Mouse (Mus musculus): ENCODE data around the gene Ppp3ca. TPM values are rescaled to one million over a fixed set of nuclear protein-coding genes. Genes with fewer than 3 reads are reported as not detected.

The Ppp3ca gene
- total RNA-seq, 2 experiments from 2014 or later, result 316 to 328 TPM

- no peak for DNase-seq
- intact Hi-C loops (cut with DNase I), result no loop called here
Measured at GRCm38 (mm10) chr3:136842384-136842783, 172.5 kb downstream of the Ppp3ca start.

GRCm38 (mm10) chr3:136843811-136844491 is 174.0 kb downstream of the Ppp3ca start:
- no peak for DNase-seq
- intact Hi-C loops (cut with DNase I), result no loop called here

- intact Hi-C loops (cut with DNase I), result no loop called here
- no peak for DNase-seq
Measured at GRCm38 (mm10) chr3:136849035-136849434, 179.1 kb downstream of the Ppp3ca start.

GRCm38 (mm10) chr3:136852921-136853320 is 183.0 kb downstream of the Ppp3ca start:
- intact Hi-C loops (cut with DNase I), result no loop called here
- no peak for DNase-seq

- intact Hi-C loops (cut with DNase I), result no loop called here
Measured at GRCm38 (mm10) chr3:136853596-136853995, 183.7 kb downstream of the Ppp3ca start.

GRCm38 (mm10) chr3:136855996-136856395 is 186.1 kb downstream of the Ppp3ca start:
- no peak for DNase-seq
- intact Hi-C loops (cut with DNase I), result no loop called here

More at GRCm38 (mm10) chr3:136853596-136853995, 183.7 kb downstream of the Ppp3ca start:
- no peak for DNase-seq

- intact Hi-C loops (cut with DNase I), result no loop called here
- DNase-seq, result no peak
Measured at GRCm38 (mm10) chr3:136862051-136862837, 192.3 kb downstream of the Ppp3ca start.

GRCm38 (mm10) chr3:136863127-136863526 is 193.2 kb downstream of the Ppp3ca start:
- no peak for DNase-seq
- intact Hi-C loops (cut with DNase I), result no loop called here

GRCm38 (mm10) chr3:136864306-136864705 is 194.4 kb downstream of the Ppp3ca start:
- DNase-seq, result no peak
- intact Hi-C loops (cut with DNase I), result no loop called here

GRCm38 (mm10) chr3:136865176-136865859 is 195.4 kb downstream of the Ppp3ca start:
- intact Hi-C loops (cut with DNase I), result no loop called here
- DNase-seq, result no peak

GRCm38 (mm10) chr3:136866095-136866494 is 196.2 kb downstream of the Ppp3ca start:
- intact Hi-C loops (cut with DNase I), result no loop called here
- no peak for DNase-seq

GRCm38 (mm10) chr3:136866571-136866970 is 196.6 kb downstream of the Ppp3ca start:
- intact Hi-C loops (cut with DNase I), result no loop called here
- DNase-seq, result no peak

- DNase-seq, result no peak
- intact Hi-C loops (cut with DNase I), result no loop called here
Measured at GRCm38 (mm10) chr3:136867366-136867765, 197.4 kb downstream of the Ppp3ca start.

GRCm38 (mm10) chr3:136871772-136872532 is 202.0 kb downstream of the Ppp3ca start:
- intact Hi-C loops (cut with DNase I), result no loop called here
- peak; percentile 8 for DNase-seq

- peak; percentile 17 for DNase-seq
- intact Hi-C loops (cut with DNase I), result no loop called here
Measured at GRCm38 (mm10) chr3:136872533-136873095, 202.7 kb downstream of the Ppp3ca start.

- intact Hi-C loops (cut with DNase I), result no loop called here
Measured at GRCm38 (mm10) chr3:136873809-136874449, 204.0 kb downstream of the Ppp3ca start.

GRCm38 (mm10) chr3:136874566-136874965 is 204.6 kb downstream of the Ppp3ca start:
- intact Hi-C loops (cut with DNase I), result no loop called here
- DNase-seq, result peak; percentile 28

More at GRCm38 (mm10) chr3:136873809-136874449, 204.0 kb downstream of the Ppp3ca start:
- DNase-seq, result no peak

- no peak for DNase-seq
- intact Hi-C loops (cut with DNase I), result no loop called here
Measured at GRCm38 (mm10) chr3:136887741-136888140, 217.8 kb downstream of the Ppp3ca start.

- intact Hi-C loops (cut with DNase I), result loop anchor here (10.0 kb wide), 1 partner anchor 217 kb away; the partner anchor contains the start of gene Ppp3ca
- no peak for DNase-seq
Measured at GRCm38 (mm10) chr3:136892140-136892539, 222.2 kb downstream of the Ppp3ca start.
